Mouse (Mus musculus): Measurements from ENCODE around the gene Dnajc8.

Dnajc8 gene

DNA sequence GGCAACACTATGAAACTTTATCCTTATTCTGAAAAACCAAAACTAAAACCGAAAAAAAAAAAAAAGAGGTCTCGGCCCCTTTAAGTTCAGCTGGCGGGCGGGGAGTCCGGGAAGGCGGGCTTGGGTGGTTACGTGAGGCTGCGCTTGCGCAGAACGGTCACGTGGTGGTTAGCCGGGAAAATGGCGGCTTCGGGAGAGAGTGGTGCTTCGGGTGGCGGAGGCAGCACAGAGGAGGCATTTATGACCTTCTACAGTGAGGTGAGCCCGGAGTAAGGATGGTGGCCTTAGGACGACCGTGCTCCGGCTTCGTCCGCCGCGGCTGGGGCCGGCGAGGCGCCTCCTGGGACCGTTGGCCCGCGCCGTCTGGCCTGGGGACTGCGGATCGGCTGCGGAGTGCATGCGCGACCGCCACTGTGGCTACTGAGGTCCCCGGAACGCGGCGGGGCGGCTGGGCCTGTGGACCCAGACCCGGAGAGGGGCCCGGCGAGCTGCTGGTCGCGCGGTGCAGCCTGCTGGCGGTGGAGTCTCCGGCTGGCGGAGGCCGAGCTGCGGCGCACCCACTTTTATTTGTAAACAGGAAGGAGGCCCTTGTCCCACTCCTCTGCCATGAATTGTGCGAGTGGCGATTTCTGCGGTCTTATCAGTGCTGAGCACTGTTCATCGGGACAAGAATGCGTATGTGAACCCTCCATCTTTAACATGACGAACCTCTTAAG, at the start of gene Dnajc8:
Gene Dnajc8, plus strand, starts transcription at position 145 of the 716 bp plus-strand sequence.
- peak; percentile 74 for DNase-seq (ENCODE audit: extremely low spot score, low read depth, low spot score)

DNA sequence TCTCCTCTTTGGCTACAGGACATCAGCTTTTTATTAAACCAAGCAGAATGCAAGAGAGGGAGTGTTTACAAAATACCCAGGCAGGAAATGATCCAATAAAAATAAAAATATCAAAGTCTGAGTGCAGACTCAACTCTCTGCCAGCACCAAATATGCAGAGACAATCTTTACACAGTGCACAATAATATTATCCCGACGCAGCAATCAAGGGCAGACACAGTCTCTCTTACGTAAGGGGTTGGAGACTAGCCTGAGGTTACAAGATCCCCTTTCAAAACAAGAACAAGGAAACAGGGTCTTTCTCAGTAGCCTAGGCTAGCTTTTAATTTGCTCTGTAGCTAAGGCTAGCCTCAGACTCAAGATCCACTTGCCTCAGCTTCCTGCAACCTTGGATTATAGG, 46.8 kb upstream of the Dnajc8 start:
- no peak for DNase-seq (ENCODE audit: extremely low spot score, low read depth, low spot score)

DNA sequence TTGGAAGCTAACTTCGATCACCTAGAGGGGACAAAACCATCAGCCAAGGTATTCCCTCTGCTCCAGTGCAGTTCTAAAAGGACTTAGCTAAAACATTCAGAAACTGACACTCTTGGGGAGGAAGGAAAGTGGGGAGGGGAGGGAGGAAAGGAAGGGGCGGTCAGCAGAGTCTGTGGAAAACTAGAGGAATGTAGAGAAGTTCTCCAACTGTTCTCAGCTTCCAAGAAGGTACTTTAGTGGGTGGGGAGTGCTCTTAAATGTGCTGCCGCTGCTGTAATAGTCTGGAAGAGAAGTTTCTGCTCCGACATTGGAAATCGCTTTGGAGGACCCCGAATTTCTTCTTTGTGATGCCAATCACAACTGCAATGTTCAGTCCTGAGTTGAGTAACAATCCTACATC, 46.4 kb upstream of the Dnajc8 start:
- no peak for DNase-seq (ENCODE audit: extremely low spot score, low read depth, low spot score)

DNA sequence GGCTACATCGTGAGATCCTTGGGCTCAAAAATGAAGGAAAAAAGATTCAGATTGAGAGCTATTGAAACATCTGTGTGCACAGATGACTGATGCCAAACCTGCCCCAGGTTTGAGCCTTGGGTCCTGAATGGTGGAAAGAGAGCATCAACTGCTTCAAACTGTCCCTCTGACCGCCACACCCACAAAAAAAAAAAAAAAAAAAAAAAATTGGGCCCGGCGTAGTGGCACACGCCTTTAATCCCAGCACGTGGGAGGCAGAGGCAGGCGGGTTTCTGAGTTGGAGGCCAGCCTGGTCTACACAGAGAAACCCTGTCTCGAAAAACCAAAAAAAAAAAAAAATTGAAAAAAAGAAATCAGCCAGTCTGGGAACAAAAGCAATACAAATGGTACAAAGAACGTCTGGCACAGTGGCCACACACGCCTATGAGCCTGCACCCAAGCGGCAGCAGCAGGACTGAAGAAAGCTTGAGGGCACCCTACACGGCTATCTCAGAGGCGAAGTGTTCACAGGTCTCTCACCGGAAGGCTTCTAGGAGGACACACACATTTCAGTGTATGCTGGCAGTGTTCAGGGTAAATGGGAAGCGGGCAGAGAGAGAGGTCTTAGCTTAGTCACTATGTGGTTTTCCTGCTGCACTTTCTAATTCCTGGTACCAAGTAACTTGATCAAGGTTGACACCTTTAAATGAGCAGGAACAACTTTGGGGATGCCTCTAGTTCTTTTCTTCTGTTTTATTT, 44.9 kb upstream of the Dnajc8 start:
- DNase-seq (ENCODE audit: extremely low spot score, low read depth, low spot score) = no peak

DNA sequence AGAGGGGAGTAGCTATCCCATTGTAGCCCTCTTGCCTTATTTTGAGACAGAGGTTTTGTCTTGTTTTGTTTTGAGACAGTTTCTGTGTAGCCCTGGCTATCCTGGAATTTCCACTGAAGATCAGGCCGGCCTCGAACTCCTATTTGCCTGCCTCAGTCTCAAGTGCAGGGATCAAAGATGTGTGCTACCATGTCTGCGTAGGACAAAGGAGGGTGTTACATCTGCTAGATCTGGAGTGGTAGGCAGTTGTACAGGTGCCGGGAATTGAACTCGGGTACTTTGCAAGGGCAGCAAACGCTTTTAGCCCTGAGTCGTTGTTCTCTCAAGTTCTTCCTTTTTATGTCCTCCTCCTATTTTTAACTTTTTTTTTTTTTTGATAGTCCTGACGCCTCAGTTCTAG, 44.3 kb upstream of the Dnajc8 start:
- DNase-seq (ENCODE audit: extremely low spot score, low read depth, low spot score) = no peak

DNA sequence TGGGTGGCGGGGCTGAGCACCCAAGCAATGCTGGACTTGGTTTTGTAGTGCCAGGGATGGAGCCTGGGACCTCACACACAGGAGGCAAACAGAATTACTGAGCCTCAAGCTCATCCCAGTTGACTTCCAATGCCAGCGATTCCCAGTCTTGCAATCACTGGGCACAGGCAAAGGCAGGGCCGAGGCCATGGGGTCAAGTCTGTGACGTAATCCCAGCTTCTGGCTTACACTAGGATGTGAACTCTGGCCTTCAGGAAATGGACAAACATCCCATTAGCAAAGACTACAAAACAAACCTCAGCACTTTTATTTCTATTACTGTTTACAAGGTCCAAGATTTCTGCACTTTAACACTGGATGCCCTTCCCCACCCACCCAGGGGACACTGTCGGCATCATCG, 43.6 kb upstream of the Dnajc8 start:
- DNase-seq (ENCODE audit: extremely low spot score, low read depth, low spot score) = no peak

DNA sequence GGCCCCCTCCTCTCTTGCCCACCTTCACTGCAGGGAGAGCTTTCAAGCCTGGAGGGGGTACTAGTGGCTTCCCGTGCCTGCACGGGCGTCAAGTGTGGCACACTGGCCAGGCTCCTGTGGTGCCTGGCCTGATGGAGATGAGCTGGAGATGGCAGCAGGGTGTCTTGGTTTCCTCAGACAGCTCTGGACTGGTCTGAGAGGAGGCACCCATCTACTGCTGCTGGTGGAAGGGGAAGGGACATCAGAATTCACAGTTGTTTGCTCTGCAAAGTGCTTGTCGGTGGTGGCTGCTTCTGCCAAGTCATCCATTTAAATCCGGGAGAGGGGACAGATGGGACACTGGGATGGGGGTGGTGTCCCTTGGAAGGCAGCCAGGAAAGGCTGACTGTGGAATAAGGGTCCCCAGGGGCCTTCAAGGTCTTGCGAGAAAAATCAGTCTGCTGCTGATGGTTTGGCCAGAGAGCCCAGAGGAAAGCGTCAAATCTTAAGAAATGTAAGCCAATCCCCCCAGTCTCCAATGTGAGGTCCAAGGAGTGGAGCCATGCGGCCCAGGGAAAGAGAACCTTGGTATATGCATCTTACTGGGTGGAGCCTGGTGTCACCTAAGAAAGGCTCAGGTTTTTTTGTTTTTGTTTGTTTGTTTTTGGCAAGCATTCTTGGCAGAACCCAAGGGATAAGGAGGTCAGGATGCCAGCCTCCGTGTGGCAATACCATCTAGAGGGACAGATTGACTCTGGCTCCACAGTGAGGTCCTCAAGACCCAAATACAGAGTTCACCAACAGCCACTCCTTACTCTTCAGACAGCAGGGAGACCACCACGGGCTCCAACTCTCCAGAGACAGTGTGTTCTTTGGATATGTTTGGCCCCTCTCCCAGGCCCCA, 42.9 kb upstream of the Dnajc8 start:
- DNase-seq (ENCODE audit: extremely low spot score, low read depth, low spot score) = no peak

DNA sequence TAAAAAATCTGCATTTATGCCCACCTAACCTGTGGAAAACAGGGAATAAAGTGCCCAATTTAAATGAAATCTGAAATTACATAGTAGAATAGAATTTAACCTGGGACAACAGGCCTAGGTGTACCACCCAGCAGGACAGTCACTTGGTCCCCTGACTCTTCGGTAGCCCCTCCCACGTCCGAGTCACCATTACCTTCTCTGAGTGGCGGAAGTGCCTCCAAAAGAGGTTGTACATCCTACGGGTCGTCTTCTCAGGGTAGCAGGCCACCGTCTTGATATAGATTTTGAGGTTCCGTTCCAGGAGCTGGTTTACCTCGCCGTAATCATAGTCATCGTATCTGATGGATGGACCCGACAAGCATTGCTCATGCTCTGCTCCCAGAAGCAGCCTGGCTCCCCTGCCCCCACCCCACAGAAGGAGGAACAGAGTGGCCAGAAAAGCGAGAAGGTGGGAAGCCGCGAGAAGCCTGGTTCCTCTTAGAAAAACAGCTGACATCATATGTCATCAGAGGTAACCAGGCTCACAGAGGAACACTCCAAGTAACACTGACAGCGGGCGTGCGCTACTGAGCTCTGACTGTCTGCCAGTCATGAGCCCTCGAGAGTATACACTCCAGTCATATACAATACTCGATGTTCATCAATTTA, 41.0 kb upstream of the Dnajc8 start:
- DNase-seq (ENCODE audit: extremely low spot score, low read depth, low spot score) = no peak

DNA sequence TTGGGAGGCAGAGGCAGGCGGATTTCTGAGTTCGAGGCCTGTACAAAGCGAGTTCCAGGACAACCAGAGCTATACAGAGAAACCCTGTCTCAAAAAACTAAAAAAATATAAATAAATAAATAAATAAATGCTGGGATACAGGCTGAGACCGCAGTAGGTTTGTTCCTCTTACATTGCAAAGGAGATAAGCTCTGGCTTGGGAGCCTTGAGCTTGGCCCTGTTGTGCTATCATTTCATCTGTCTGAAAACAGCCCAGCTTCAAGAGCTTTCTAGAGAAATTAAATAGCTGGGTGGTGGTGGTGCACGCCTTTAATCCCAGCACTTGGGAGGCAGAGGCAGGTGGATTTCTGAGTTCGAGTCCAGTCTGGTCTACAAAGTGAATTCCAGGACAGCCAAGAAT, 33.7 kb upstream of the Dnajc8 start:
- DNase-seq (ENCODE audit: extremely low spot score, low read depth, low spot score) = no peak

DNA sequence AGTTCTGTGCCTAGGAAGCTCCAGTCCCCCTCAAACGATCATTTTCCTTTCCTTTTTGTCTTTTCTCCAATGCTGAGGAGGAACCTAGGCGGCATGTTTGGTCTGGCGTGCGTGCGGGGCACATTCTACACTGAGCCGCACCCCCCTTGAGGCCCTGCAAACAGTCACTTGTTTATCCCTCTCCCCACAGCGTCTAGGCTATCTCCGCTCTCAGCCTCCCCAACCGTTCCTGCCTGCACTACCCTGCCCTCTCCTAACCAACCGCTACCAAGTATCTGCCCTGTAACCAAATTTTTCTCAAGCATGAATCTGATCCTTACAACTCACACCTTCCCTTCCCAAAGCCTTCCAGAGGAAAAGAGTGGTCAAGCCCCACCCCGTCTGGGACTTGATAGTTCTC, 32.0 kb upstream of the Dnajc8 start:
- no peak for DNase-seq (ENCODE audit: extremely low spot score, low read depth, low spot score)

DNA sequence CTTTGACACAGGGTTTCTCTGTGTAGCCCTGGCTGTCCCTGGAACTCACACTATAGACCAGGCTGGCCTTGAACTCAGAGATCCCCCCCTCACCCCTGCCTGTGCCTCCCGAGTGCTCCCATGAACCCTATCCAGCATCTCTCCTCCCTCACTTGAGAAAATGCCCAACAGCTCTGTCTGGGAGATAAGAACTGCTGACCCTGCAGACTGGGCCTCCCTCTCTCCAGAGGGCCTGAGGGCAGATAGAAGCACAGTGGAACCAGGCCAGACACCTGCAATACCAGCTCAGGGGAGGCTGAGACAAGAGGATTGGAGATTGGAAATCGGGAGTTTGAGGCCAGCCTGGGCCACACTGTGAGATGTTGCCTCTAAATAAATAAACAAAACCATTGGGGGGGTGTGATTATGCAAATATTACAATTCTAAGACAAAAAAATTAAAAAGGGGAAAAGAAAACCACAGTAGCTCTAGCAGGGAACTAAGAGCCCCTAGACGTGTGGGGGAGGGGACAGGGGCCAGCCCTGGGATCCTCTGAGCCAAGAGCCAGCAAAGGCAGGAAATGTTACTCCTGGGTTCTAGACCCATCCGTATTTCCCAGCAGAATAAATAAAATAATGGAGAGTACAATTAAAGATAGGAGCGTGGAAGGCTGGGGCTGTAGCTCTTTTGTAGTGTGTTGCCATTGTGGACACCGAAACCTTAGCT, 30.2 kb upstream of the Dnajc8 start:
- DNase-seq (ENCODE audit: extremely low spot score, low read depth, low spot score) = no peak

DNA sequence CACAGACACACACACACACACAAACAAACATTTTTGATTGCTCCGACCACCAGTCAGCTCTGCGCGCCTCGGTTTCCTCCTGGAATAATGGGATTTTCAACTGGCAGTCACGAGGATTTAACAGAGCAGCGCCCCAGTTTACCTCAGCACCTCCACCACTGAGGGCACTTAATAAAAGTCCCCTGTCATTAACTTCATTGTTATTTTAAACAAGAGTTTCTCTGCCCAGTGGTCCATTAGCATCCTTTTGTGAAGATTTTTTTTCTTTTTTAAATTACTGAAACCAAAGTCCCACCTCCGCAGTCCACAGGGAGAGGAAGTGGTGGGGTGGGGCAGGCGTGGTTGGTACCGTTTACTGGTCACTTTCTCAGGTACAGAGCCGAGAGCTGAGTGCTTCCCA, 29.6 kb upstream of the Dnajc8 start:
- no peak for DNase-seq (ENCODE audit: extremely low spot score, low read depth, low spot score)

DNA sequence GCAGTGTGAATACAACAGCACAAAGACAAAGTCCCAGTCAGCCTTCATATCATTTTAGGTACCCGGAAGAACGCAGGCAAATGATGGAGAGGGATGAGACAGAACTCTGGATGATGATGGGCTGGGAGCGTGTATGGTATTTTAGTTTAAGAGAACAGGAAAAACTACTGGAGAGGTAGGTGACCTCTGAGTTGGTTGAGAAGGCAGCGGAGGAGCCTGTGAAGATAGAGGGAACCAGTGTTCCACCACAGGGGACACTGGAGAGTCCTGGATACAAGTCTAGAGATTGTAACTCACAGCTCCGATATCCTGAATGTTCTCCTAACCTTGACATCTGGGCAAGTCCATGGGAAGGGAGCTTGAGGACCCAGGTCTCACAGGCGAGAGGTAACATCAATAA, 29.1 kb upstream of the Dnajc8 start:
- DNase-seq (ENCODE audit: extremely low spot score, low read depth, low spot score) = no peak

DNA sequence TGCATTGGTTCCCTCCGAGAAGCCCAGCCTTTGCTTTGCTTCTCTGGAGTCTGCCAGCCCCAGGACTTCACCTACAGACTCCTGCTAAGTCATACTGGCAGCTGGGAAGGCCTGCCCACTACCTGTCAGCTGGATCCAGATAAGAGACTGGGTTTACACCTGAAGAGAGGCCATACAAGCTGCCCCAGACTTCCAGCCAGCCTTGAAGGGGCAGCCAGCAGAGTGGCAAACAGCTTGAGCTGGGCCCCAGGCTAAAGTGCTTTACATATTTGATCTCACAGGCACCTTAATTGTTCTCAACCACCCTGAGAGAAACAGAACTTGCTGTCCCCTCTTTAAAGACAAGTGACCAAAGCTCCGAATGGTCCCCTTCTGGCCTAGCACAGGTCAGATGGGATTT, 28.1 kb upstream of the Dnajc8 start:
- DNase-seq (ENCODE audit: extremely low spot score, low read depth, low spot score) = no peak

DNA sequence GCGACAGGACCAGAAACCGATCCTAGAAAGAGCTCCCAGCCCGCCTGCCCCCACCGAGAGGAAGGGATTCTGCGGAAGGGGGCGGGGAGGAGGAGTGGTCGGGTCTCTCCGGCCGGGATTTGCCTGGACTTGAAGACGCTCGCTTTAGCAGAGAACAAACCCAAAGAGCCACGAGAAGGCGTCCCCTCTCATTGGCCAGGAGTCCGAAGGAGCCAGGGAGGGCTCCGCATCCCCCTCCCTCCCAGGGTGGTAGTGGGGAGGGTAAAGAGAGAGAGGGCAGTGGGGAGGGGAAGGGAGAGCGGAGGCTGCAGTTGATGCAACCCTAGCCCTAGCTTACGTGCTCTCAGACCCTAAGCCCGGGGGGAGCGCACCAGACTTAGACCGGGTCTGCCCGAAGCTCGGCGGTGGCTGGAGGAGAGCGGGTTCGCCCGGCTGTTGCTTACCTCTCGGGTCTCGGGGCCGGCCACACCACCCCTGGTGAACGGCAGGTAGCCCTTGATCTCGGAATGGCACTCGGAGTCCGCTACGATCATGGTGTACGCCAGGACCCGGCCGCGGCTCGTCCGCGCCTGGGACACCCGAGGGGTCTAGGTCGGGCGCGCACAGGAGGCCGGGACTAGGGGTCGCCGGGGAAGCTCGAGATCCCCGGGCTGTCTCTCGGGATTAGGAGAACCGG, 25.6 kb upstream of the Dnajc8 start:
- DNase-seq (ENCODE audit: extremely low spot score, low read depth, low spot score) = peak; percentile 69

DNA sequence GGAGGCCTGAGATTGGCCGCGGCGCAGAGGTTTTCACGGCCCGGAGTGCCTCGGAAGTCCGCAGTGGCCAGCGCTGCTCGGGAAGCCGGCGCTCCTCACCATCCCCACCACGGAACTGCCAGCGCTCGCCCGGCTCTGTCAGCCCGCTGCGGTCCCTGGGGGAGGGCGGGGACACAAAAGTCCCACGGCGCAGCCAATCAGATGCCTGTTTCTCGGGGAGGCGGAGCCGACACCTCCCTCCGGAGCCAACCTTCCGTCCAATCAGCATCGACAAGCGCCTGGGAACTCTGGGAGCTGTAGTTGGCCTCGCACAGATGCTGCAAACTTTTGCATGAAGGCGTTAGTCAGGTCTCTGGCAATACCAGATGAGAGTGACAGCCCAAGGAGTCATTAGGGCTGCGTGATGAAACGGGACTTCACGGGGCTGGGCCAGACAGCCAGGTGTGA, 25.0 kb upstream of the Dnajc8 start, which contains the start of gene Sesn2:
Gene Sesn2, minus strand, starts transcription at position 150 of the 447 bp plus-strand sequence.
- peak; percentile 95 for DNase-seq (ENCODE audit: extremely low spot score, low read depth, low spot score)

DNA sequence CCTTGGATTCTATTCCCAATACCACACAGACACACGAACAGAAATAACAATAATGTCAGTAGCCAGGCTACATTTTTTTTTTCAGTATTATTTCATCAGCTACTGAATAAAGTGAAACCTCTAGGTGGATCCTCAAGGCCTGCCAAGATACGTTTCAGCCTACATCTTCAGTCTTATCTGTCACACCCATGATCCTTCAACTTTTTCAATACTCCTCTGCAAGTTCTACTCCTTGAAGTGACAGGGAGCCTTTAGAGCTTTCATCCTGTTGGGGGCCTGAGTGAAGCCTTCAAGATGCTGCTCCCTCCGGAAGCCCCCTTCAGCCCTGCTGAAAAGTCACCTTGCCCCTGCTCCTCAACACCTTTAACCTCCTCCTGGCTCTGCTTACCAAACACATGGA, 23.3 kb upstream of the Dnajc8 start:
- no peak for DNase-seq (ENCODE audit: extremely low spot score, low read depth, low spot score)

DNA sequence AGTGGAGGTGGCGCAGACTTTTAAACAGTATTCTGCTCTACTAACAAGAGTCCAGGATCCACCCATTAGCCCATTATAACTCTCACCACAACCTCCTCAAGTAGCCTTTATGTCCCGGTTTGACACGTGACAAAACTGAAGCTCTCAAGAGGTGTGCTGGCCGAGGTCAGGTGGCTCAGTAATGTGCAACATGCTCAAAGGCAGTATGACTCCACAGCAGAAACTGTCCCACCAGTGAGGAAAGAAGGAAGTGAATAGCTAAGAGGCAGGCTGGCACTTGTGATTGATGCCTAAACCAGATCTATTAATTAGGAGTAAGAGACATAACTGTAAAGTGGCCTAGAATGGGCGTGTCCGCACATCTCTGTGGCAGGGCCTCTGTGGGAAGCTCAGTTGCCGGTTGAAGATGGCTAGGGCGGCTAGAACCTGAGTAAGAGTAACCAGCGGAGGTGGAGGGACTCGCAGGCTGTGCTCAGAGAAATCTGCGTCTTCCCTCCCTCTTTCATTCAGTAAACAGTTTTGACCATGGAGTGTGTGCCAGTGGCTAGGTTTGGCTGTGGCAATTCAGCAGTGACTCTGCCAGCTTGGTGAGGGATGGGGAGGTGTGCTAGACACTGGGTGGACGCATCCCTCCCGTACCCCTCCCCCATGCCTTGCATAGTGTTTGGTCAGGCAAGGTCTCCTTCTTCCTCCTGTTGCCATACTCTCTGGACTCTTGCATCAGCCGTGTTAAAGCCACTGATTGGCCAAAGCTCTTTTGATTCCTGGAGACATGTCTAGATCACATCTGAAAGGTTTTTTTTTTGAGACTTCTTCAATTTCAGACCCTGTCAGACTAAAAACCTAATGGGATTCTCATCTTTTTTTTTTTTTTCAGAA, 21.7 kb upstream of the Dnajc8 start:
- DNase-seq (ENCODE audit: extremely low spot score, low read depth, low spot score) = no peak
